Mouse (Mus musculus) myocyte (in vitro differentiated cells): ENCODE measurements around the gene Nisch.

Experiments
- E2F4 ChIP-seq: IDR thresholded peaks from one replicate; pipeline ENCODE4 v1.6.1; 2011; ENCODE audit warnings: mild to moderate bottlenecking, control low read depth, moderate library complexity; ENCODE audit not compliant: insufficient read depth
- MYOD1 ChIP-seq, 3 experiments: IDR thresholded peaks; one replicate each; pipeline ENCODE4 v1.6.1; 2011; ENCODE audit warnings: control low read depth in 2 of 3, low read depth in 2 of 3, mild to moderate bottlenecking in 2 of 3, moderate library complexity in 1 of 3; ENCODE audit not compliant: insufficient read length in 2 of 3, control insufficient read depth in 1 of 3
- MYOG ChIP-seq, 3 experiments: IDR thresholded peaks; one replicate each; pipeline ENCODE4 v1.6.1; 2011; ENCODE audit warnings: control low read depth in 2 of 3, low read depth in 2 of 3, mild to moderate bottlenecking in 2 of 3; ENCODE audit not compliant: insufficient read length in 2 of 3, control insufficient read depth in 1 of 3, insufficient read depth in 1 of 3
- POLR2A ChIP-seq: IDR thresholded peaks from one replicate; pipeline ENCODE4 v1.6.1; 2011; ENCODE audit warnings: low read depth, mild to moderate bottlenecking, control low read depth, moderate library complexity; ENCODE audit not compliant: insufficient read length
- POLR2AphosphoS2 ChIP-seq: IDR thresholded peaks from one replicate; pipeline ENCODE4 v1.6.1; 2011; ENCODE audit warnings: low read depth, control low read depth; ENCODE audit not compliant: insufficient read length
- SRF ChIP-seq: IDR thresholded peaks from one replicate; pipeline ENCODE4 v1.6.1; 2011; ENCODE audit warnings: low read depth; ENCODE audit not compliant: control insufficient read depth, insufficient read length
- TCF12 ChIP-seq: IDR thresholded peaks from one replicate; pipeline ENCODE4 v1.6.1; 2011; ENCODE audit warnings: mild to moderate bottlenecking, control low read depth; ENCODE audit not compliant: poor library complexity, insufficient read depth, severe bottlenecking
- USF1 ChIP-seq: IDR thresholded peaks from one replicate; pipeline ENCODE4 v1.6.1; 2011; ENCODE audit warnings: low read depth, mild to moderate bottlenecking, control low read depth, moderate library complexity

GRCm38 (mm10) chr14:31237101-31237882 lies 20.5 kb upstream of the Nisch start:
- TF ChIP-seq USF1: no peak
- no peak for TF ChIP-seq MYOD1 (IDR thresholded peaks at IDR 0.05; ENCODE audit: control insufficient read depth in 1 of 3, insufficient read length in 2 of 3, low read depth in 2 of 3)
- TF ChIP-seq POLR2A: no peak
- no peak for TF ChIP-seq MYOG (IDR thresholded peaks at IDR 0.05; ENCODE audit: control insufficient read depth in 1 of 3, insufficient read depth in 1 of 3, insufficient read length in 2 of 3, low read depth in 2 of 3)
- TF ChIP-seq TCF12: no peak
- TF ChIP-seq SRF: no peak
- TF ChIP-seq E2F4: no peak
- no peak for TF ChIP-seq POLR2AphosphoS2
